Mouse (Mus musculus) heart, postnatal 4 days (tissue): ENCODE measurements around the gene Tfap4. TPM values are rescaled to one million over a fixed set of nuclear protein-coding genes. Genes with fewer than 3 reads are reported as not detected.
A peak's percentile ranks its signal among the peaks of the same experiment; 100 is the strongest.

Experiments used
- DNase-seq: peaks from one replicate; pipeline ENCODE4 v3.0.0; 2021
- total RNA-seq, 2 experiments: library from RNA; stranded (reverse); gene quantifications; 2 replicates each; pipeline ENCODE4 v1.2.3; 2021

Tfap4 gene
- total RNA-seq, 2 experiments from 2014 or later, result 3.5 to 4.7 TPM

GRCm38 (mm10) chr16:4519825-4520224 lies 39.8 kb downstream of the Tfap4 start:
- DNase-seq, result no peak

GRCm38 (mm10) chr16:4519157-4519556 lies 40.5 kb downstream of the Tfap4 start:
- no peak for DNase-seq

- DNase-seq, result no peak
Observed at GRCm38 (mm10) chr16:4517906-4518305, 41.7 kb downstream of the Tfap4 start.

GRCm38 (mm10) chr16:4514383-4514782 lies 45.3 kb downstream of the Tfap4 start:
- DNase-seq, result no peak

- peak; percentile 87 for DNase-seq
Observed at GRCm38 (mm10) chr16:4512661-4513438, 46.8 kb downstream of the Tfap4 start.

GRCm38 (mm10) chr16:4511371-4511770 lies 48.3 kb downstream of the Tfap4 start:
- DNase-seq, result no peak

GRCm38 (mm10) chr16:4506181-4506580 lies 53.5 kb downstream of the Tfap4 start:
- no peak for DNase-seq

GRCm38 (mm10) chr16:4503495-4503894 lies 56.2 kb downstream of the Tfap4 start:
- no peak for DNase-seq

- DNase-seq, result no peak
Observed at GRCm38 (mm10) chr16:4502568-4502967, 57.1 kb downstream of the Tfap4 start.

- no peak for DNase-seq
Observed at GRCm38 (mm10) chr16:4501703-4502102, 58.0 kb downstream of the Tfap4 start.

GRCm38 (mm10) chr16:4500598-4501385 lies 58.9 kb downstream of the Tfap4 start:
- peak; percentile 82 for DNase-seq

- DNase-seq, result peak; percentile 56
Observed at GRCm38 (mm10) chr16:4497762-4498607, 61.7 kb downstream of the Tfap4 start.

- DNase-seq, result no peak
Observed at GRCm38 (mm10) chr16:4496470-4496869, 63.2 kb downstream of the Tfap4 start.

GRCm38 (mm10) chr16:4495861-4496260 lies 63.8 kb downstream of the Tfap4 start:
- peak; percentile 52 for DNase-seq

Other genes with a start within 250 kb of the Tfap4 start
- gene Adcy9, start 139.4 kb downstream of the Tfap4 start, total RNA-seq, result 10 to 100 TPM; 15.2 to 18.0 TPM
- 1,000 to 10,000 TPM; 1,069 to 1,171 TPM for gene Srl, start 18.0 kb downstream of the Tfap4 start, total RNA-seq
- gene Glis2, start 34.9 kb upstream of the Tfap4 start, total RNA-seq, result 10 to 100 TPM; 35.3 to 43.8 TPM
- gene Pam16, start 65.1 kb upstream of the Tfap4 start, total RNA-seq, result 10 to 100 TPM; 89.5 to 92.6 TPM
- 10 to 100 TPM; 17.7 to 18.2 TPM for gene Vasn, start 80.1 kb upstream of the Tfap4 start, total RNA-seq
- 10 to 100 TPM; 82.7 to 84.7 TPM for gene Dnaja3, start 80.1 kb upstream of the Tfap4 start, total RNA-seq
- gene Coro7, start 119.9 kb upstream of the Tfap4 start, total RNA-seq, result 10 to 100 TPM; 24.1 to 26.5 TPM
- gene Nmral1, start 159.5 kb upstream of the Tfap4 start, total RNA-seq, result 10 to 100 TPM; 15.2 to 15.5 TPM
- gene Hmox2, start 166.5 kb upstream of the Tfap4 start, total RNA-seq, result 10 to 100 TPM; 67.4 to 75.9 TPM
- 100 to 1,000 TPM in 1 of 2 experiments, 10 to 100 TPM in 1; 96.3 to 105 TPM for gene Cdip1, start 230.4 kb upstream of the Tfap4 start, total RNA-seq